Mouse (Mus musculus) heart, embryonic 14.5 days (tissue): Measurements from ENCODE around the gene Itpr2. TPM values are rescaled to one million over a fixed set of nuclear protein-coding genes. Genes with fewer than 3 reads are reported as not detected.

Source experiments
- ATAC-seq: fragments of 200-750 bp; cut with Nextera tagmentation; 2 replicates; pipeline ENCODE4 v1.8.0; 2017; ENCODE audit warnings: low read depth, moderate TSS enrichment; ENCODE audit not compliant: insufficient number of reproducible peaks, insufficient read depth, low FRiP score
- H3K27ac ChIP-seq, 2 experiments: fragments of 200-500 bp in 1 of 2; fragments of 300-500 bp in 1 of 2; sonication (generic) in 1 of 2; replicated peaks in 1 of 2; 2 replicates each; pipeline ENCODE4 v1.5.1; 2012 to 2014; ENCODE audit warnings: low read depth in 2 of 2, low read length in 2 of 2, control low read depth in 1 of 2, mild to moderate bottlenecking in 1 of 2, mixed read lengths in 1 of 2; ENCODE audit not compliant: control insufficient read depth in 1 of 2, insufficient read depth in 1 of 2
- H3K27me3 ChIP-seq: fragments of 300-500 bp; sonication (generic); 2 replicates; pipeline ENCODE4 v1.6.1; 2014; ENCODE audit warnings: mild to moderate bottlenecking, low read length, control low read depth; ENCODE audit not compliant: control insufficient read depth, insufficient read depth
- H3K36me3 ChIP-seq: fragments of 300-500 bp; sonication (generic); 2 replicates; pipeline ENCODE4 v1.6.1; 2014; ENCODE audit warnings: mild to moderate bottlenecking, control low read depth, low read length, mixed read lengths; ENCODE audit not compliant: control insufficient read depth, insufficient read depth
- H3K4me1 ChIP-seq, 2 experiments: fragments of 200-500 bp in 1 of 2; fragments of 300-500 bp in 1 of 2; sonication (generic) in 1 of 2; 2 replicates each; pipeline ENCODE4 v1.6.1; 2012 to 2014; ENCODE audit warnings: low read length in 2 of 2, control low read depth in 1 of 2, mixed read lengths in 1 of 2; ENCODE audit not compliant: control insufficient read depth in 2 of 2, insufficient read depth in 2 of 2
- H3K4me2 ChIP-seq: fragments of 300-500 bp; sonication (generic); 2 replicates; pipeline ENCODE4 v1.6.1; 2014; ENCODE audit warnings: mild to moderate bottlenecking, low read length
- H3K4me3 ChIP-seq, 2 experiments: fragments of 200-500 bp in 1 of 2; fragments of 300-500 bp in 1 of 2; sonication (generic) in 1 of 2; 2 replicates each; pipeline ENCODE4 v1.5.1; 2012 to 2014; ENCODE audit warnings: low read length in 2 of 2, mild to moderate bottlenecking in 2 of 2, control low read depth in 1 of 2, low read depth in 1 of 2, moderate library complexity in 1 of 2; ENCODE audit not compliant: control insufficient read depth in 1 of 2, insufficient read depth in 1 of 2
- H3K9ac ChIP-seq: fragments of 300-500 bp; sonication (generic); 2 replicates; pipeline ENCODE4 v1.6.1; 2014; ENCODE audit warnings: mild to moderate bottlenecking, low read length
- H3K9me3 ChIP-seq: fragments of 300-500 bp; sonication (generic); 2 replicates; pipeline ENCODE4 v1.6.1; 2016; ENCODE audit warnings: low read length, control low read depth; ENCODE audit not compliant: control insufficient read depth
- WGBS: fragments of 180-500 bp; shearing (Covaris S2); extraction: QIAGEN DNeasy Blood & Tissue Kit; methylation state at CpG from one replicate; pipeline ENCODE4 v1.1.7; 2014; 5-methylcytosine and 5-hydroxymethylcytosine counted together
- polyA plus RNA-seq: library from polyadenylated mRNA; unstranded; fragments of >200 nt; fragmentation: Nextera tagmentation; extraction: Ambion mirVana; gene quantifications from 2 replicates; pipeline ENCODE4 v1.2.1, GENCODE M21; 2014

Itpr2 gene
- polyA plus RNA-seq, 1 experiment from 2014 or later: 43.4 TPM

DNA sequence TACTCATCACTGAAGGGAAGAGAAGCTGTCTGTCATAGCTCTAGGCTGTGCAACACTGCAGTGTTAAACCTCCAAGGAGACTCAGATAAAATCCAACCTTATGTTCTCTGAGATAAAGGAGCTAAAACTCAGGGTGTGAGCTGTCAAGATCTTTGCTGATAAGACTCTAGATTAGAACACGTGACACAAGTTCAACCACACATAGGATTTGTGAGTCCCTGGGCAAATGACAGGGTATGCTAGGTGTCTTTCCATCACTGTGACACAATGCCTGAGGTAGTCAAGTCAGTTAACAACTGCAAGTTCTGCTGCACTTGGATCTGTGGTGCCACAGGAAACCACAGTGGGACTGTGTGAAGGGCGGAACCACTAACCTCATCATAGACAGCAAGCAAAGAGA lies 67.8 kb downstream of the Itpr2 start:
- H3K4me2 ChIP-seq: no peak overlapping the region
- no peaks in the 10 kb centered on the region for H3K36me3 ChIP-seq
- no peaks in the 10 kb centered on the region for H3K27me3 ChIP-seq
- 82% methylated on average over 2 of the region's 2 CpGs for WGBS
- no peak overlapping the region for H3K9ac ChIP-seq
- no peak overlapping the region for H3K27ac ChIP-seq
- no peak for ATAC-seq
- H3K4me3 ChIP-seq: no peak overlapping the region
- H3K9me3 ChIP-seq: no peaks in the 10 kb centered on the region
- peaks cover 2 to 5% of the 10 kb centered on the region in 2 experiments; a peak in 1 of 4 replicates for H3K4me1 ChIP-seq

- Histone ChIP-seq H3K4me3 (no peak overlapping the region), H3K27me3 (no peaks in the 10 kb centered on the region), H3K36me3 (no peaks in the 10 kb centered on the region), H3K9me3 (no peaks in the 10 kb centered on the region), H3K4me1 (peaks cover 3 to 6% of the 10 kb centered on the region in 2 experiments; a peak in 1 of 4 replicates), H3K27ac (no peak overlapping the region), H3K4me2 (no peak overlapping the region), H3K9ac (no peak overlapping the region)
- 77% methylated on average over 8 of the region's 8 CpGs for WGBS
- ATAC-seq: no peak
Observed at GRCm38 (mm10) chr6:146432218-146432865, 69.7 kb downstream of the Itpr2 start.

DNA sequence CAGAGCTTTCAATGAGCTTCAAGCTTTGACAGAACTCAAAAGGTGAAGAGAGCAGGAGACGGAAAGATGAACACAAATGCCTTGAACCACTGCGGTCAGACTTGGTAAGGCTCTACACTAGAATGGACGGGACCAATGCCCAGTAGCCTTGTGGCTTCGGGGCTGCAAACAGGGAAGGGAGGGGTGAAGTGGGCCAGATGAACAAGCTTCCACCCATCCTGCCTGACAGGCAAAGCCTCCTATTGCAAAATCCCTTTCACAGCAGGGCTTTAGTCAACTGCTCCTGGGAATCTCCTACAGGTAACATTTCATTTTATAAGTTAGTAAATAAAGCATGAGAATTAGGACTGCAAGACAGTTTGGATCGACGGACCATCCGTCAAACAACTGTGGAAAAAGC lies 70.2 kb downstream of the Itpr2 start:
- H3K27me3 ChIP-seq: no peaks in the 10 kb centered on the region
- no peak overlapping the region for H3K4me2 ChIP-seq
- H3K4me3 ChIP-seq: no peak overlapping the region
- WGBS: 86% methylated on average over 7 of the region's 7 CpGs
- no peak overlapping the region for H3K27ac ChIP-seq
- H3K4me1 ChIP-seq: peaks cover 4 to 8% of the 10 kb centered on the region in 2 experiments; a peak in 1 of 4 replicates
- ATAC-seq: no peak
- H3K9ac ChIP-seq: no peak overlapping the region
- no peaks in the 10 kb centered on the region for H3K36me3 ChIP-seq
- no peaks in the 10 kb centered on the region for H3K9me3 ChIP-seq

GRCm38 (mm10) chr6:146429694-146430380 lies 72.2 kb downstream of the Itpr2 start:
- Histone ChIP-seq H3K4me1 (peaks cover 4 to 8% of the 10 kb centered on the region in 2 experiments; a peak in 1 of 4 replicates), H3K36me3 (peaks cover 3% of the 10 kb centered on the region), H3K4me3 (no peak overlapping the region), H3K27me3 (no peaks in the 10 kb centered on the region), H3K27ac (no peak overlapping the region), H3K4me2 (no peak overlapping the region), H3K9ac (no peak overlapping the region), H3K9me3 (no peaks in the 10 kb centered on the region)
- 44% methylated on average over 9 of the region's 9 CpGs for WGBS
- no peak for ATAC-seq

DNA sequence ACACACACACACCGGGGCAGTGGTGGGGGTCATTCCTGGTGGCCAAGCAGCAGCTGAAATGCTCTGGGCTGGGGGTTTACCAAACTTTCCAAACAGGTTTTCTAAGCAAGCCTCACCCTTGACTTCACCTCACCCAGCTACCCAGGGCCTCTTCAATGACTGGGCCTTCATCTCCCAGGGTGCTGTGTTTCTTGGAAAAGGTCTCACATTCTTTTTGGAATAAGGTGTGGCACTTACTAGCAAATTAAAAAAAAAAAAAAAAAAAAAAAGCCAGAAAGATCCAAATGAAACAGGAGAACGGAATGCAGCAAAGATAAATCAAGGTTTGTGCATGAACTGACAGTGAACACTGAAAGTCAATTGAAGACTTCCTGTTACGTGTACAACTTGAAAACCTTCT lies 77.2 kb downstream of the Itpr2 start:
- no peak overlapping the region for H3K4me2 ChIP-seq
- peaks cover 5 to 9% of the 10 kb centered on the region in 2 experiments; a peak in 2 of 4 replicates for H3K4me1 ChIP-seq
- H3K27me3 ChIP-seq: no peaks in the 10 kb centered on the region
- no peaks in the 10 kb centered on the region for H3K9me3 ChIP-seq
- H3K27ac ChIP-seq: no peak overlapping the region
- no peak for ATAC-seq
- 87% methylated on average over 3 of the region's 3 CpGs for WGBS
- no peak overlapping the region for H3K9ac ChIP-seq
- no peak overlapping the region for H3K4me3 ChIP-seq
- H3K36me3 ChIP-seq: peaks cover 26% of the 10 kb centered on the region

DNA sequence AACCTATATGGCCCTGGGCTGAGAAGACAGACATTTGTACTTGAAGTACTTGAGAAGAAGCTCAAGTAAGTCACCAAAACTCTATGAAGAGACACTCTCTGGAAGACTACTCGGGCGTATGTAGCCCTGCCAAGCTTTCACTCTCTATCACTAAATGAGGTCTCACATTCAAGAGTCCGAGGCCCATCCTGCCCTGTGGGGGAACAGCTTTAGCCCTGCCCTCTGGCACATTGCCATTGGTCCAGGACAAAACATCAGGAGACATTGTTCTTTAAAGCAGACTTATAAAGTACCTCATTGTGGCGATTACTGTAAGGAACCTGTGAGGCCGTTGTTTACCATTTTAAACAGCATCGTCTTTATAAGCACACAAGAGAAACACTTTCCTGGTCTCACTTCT lies 77.7 kb downstream of the Itpr2 start:
- WGBS: 78% methylated on average over 6 of the region's 6 CpGs
- no peak for ATAC-seq
- no peaks in the 10 kb centered on the region for H3K27me3 ChIP-seq
- no peaks in the 10 kb centered on the region for H3K9me3 ChIP-seq
- H3K4me1 ChIP-seq: peaks cover 4 to 9% of the 10 kb centered on the region in 2 experiments; a peak in 2 of 4 replicates
- no peak overlapping the region for H3K4me3 ChIP-seq
- H3K36me3 ChIP-seq: peaks cover 28% of the 10 kb centered on the region
- no peak overlapping the region for H3K9ac ChIP-seq
- no peak overlapping the region for H3K27ac ChIP-seq
- H3K4me2 ChIP-seq: no peak overlapping the region

DNA sequence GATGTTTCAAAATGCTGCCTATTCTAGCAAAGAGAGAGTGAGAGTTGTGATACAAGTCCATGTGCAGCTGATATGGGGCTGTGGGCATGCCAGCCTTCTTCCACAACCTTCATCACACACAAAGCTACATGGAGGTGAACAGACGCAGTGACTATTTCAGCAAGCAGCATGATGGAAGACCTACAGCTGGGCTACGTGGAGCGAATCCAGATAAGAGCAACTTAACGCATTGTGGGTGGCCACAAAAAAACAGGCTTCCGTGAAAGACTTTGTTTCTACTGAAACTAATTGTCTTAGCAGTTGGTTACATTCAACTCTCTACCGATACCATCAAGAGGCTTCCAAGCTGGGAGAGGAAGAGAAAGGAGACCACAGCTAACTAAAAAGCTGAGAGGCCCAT lies 81.3 kb downstream of the Itpr2 start:
- Histone ChIP-seq H3K27ac (no peak overlapping the region), H3K27me3 (no peaks in the 10 kb centered on the region), H3K4me1 (peaks cover 2 to 7% of the 10 kb centered on the region in 2 experiments; a peak in 2 of 4 replicates), H3K36me3 (peaks cover 56% of the 10 kb centered on the region), H3K4me2 (no peak overlapping the region), H3K4me3 (no peak overlapping the region), H3K9me3 (no peaks in the 10 kb centered on the region), H3K9ac (no peak overlapping the region)
- WGBS: 43% methylated on average over 6 of the region's 6 CpGs
- ATAC-seq: no peak
